Mouse (Mus musculus): ENCODE measurements at regions not wholly inside any gene's neighbourhood (a gene's known extent, or its start where the extent isn't known, plus 50 kb on each side); places are given as distances from the start of the nearest gene placed in this dataset.

GRCm38 (mm10) chr16:55516994-55517393 lies 219.2 kb upstream of the Zpld1 start:
- TF ChIP-seq CTCF (IDR thresholded peaks at IDR 0.05; ENCODE audit: low read depth, low read length) (no peak), POLR2A (IDR thresholded peaks at IDR 0.05; ENCODE audit: borderline replicate concordance, low read depth, low read length) (no peak)

All from bone marrow macrophage, adult 2 months (primary cell).